Mouse (Mus musculus): ENCODE results near the gene Fam189a1. TPM values are rescaled to one million over a fixed set of nuclear protein-coding genes. Genes with fewer than 3 reads are reported as not detected.
A peak's percentile ranks its signal among the peaks of the same experiment; 100 is the strongest.

The Fam189a1 gene
- polyA plus RNA-seq, 1 experiment from 2014 or later, result 5.7 TPM

GRCm38 (mm10) chr7:65031741-65032140 lies 124.6 kb downstream of the Fam189a1 start:
- H3K27ac ChIP-seq (ENCODE audit: low read length), result no peak overlapping the region
- ATAC-seq, result no peak
- no peaks in the 10 kb centered on the region for H3K27me3 ChIP-seq (replicated peaks; ENCODE audit: control insufficient read depth, insufficient read depth, low read length)
- H3K36me3 ChIP-seq (ENCODE audit: control insufficient read depth, insufficient read depth), result no peaks in the 10 kb centered on the region
- H3K4me3 ChIP-seq (replicated peaks; ENCODE audit: low read length), result no peak overlapping the region
- H3K4me2 ChIP-seq (ENCODE audit: low read length), result no peak overlapping the region
- no peak overlapping the region for H3K9ac ChIP-seq (replicated peaks; ENCODE audit: low read depth, low read length)
- 25% methylated on average over 7 of the region's 7 CpGs for WGBS
- no peaks in the 10 kb centered on the region for H3K4me1 ChIP-seq (replicated peaks; ENCODE audit: control insufficient read depth, insufficient read depth, low read length)
- no peaks in the 10 kb centered on the region for H3K9me3 ChIP-seq (ENCODE audit: control insufficient read depth, low read length)

DNA sequence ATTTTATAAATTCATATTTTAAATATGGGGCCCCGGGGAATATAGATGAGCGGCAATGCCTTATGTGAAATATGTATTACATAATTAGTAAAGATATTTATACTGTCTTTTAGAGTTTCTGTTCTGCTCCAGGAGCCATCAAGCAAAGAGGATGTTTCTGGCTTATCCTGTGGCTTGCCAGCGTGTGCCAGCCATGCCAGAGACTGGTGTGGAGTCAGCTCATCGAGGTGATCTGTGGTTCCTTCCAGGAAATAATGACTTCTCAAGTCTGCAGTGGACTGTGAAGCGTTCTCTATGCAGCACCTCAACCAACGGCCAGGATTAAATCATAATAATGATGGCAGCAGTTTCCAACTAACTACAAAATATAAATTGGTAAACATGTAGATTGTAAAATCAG lies 125.2 kb downstream of the Fam189a1 start:
- no peak overlapping the region for H3K4me3 ChIP-seq (replicated peaks; ENCODE audit: low read length)
- no peak overlapping the region for H3K27ac ChIP-seq (ENCODE audit: low read length)
- no peaks in the 10 kb centered on the region for H3K4me1 ChIP-seq (replicated peaks; ENCODE audit: control insufficient read depth, insufficient read depth, low read length)
- H3K4me2 ChIP-seq (ENCODE audit: low read length), result no peak overlapping the region
- H3K9me3 ChIP-seq (ENCODE audit: control insufficient read depth, low read length), result no peaks in the 10 kb centered on the region
- WGBS, result 76% methylated on average over 6 of the region's 6 CpGs
- no peaks in the 10 kb centered on the region for H3K27me3 ChIP-seq (replicated peaks; ENCODE audit: control insufficient read depth, insufficient read depth, low read length)
- H3K9ac ChIP-seq (replicated peaks; ENCODE audit: low read depth, low read length), result no peak overlapping the region
- ATAC-seq, result no peak
- H3K36me3 ChIP-seq (ENCODE audit: control insufficient read depth, insufficient read depth), result no peaks in the 10 kb centered on the region

DNA sequence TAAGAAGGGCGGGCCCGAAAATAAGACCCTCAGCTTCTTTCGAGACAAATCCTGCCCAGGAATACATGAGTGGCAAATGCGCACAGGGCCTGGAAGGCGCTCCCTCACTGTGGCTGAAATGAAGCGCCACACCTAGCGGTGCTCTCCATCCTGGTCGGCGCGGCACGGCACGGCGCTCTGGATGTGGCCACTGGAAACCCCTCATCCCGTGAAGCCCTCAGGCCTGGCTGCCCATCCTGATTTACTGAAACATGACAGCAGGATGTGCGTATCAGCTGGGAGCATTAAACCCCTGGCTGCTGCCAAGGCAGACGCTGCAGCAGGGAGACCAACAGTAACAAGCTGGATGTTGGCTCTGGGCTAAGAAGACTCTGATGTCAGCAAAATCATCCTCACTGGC lies 126.4 kb downstream of the Fam189a1 start:
- no peaks in the 10 kb centered on the region for H3K27me3 ChIP-seq (replicated peaks; ENCODE audit: control insufficient read depth, insufficient read depth, low read length)
- H3K36me3 ChIP-seq (ENCODE audit: control insufficient read depth, insufficient read depth), result no peaks in the 10 kb centered on the region
- H3K27ac ChIP-seq (ENCODE audit: low read length), result no peak overlapping the region
- 86% methylated on average over 16 of the region's 16 CpGs for WGBS
- no peaks in the 10 kb centered on the region for H3K9me3 ChIP-seq (ENCODE audit: control insufficient read depth, low read length)
- no peak overlapping the region for H3K9ac ChIP-seq (replicated peaks; ENCODE audit: low read depth, low read length)
- H3K4me1 ChIP-seq (replicated peaks; ENCODE audit: control insufficient read depth, insufficient read depth, low read length), result no peaks in the 10 kb centered on the region
- H3K4me3 ChIP-seq (replicated peaks; ENCODE audit: low read length), result no peak overlapping the region
- ATAC-seq, result no peak
- no peak overlapping the region for H3K4me2 ChIP-seq (ENCODE audit: low read length)

GRCm38 (mm10) chr7:65021298-65021697 lies 135.1 kb downstream of the Fam189a1 start:
- no peak for ATAC-seq
- WGBS, result 60% methylated on average over 2 of the region's 2 CpGs

DNA sequence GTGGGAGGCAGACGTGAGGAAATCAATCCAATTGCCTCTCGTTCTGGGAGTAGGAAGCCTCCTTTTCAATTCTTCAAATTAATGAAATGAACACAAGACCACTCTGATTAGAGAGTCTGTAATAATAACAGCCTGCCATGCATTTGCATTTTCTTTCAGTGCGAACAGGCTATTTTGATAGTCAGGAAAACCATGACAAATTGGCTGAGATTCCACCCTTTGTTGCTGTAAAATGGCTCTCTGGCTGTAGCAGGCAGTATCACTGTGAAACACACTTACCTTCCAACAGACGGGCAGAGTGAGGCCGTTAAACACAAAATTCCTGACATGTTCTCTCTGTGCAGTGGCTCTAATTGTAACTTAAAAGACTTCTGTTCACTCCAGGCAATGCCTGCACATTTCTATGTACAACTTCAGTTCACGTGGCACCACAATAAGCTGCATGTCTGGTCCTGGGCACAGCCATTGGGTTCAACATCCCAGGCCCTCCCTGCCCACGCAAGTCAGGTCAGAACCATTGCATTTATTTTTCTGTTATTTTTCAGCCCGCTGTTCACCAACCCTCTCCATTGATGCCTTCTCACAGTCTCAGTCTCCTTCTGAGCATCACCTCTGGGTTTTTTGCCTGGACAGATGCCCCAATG lies 138.2 kb downstream of the Fam189a1 start:
- Histone ChIP-seq H3K4me1 (replicated peaks; ENCODE audit: control insufficient read depth, insufficient read depth, low read length) (peaks cover 13% of the 10 kb centered on the region), H3K4me2 (ENCODE audit: low read length) (no peak overlapping the region), H3K4me3 (replicated peaks; ENCODE audit: low read length) (no peak overlapping the region), H3K27me3 (replicated peaks; ENCODE audit: control insufficient read depth, insufficient read depth, low read length) (no peaks in the 10 kb centered on the region), H3K36me3 (ENCODE audit: control insufficient read depth, insufficient read depth) (no peaks in the 10 kb centered on the region), H3K9me3 (ENCODE audit: control insufficient read depth, low read length) (no peaks in the 10 kb centered on the region), H3K27ac (ENCODE audit: low read length) (peak overlapping the region; percentile 12; the same call in 1 of the 2 replicates), H3K9ac (replicated peaks; ENCODE audit: low read depth, low read length) (no peak overlapping the region)
- 26% methylated on average over 8 of the region's 8 CpGs for WGBS
- ATAC-seq, result peak; percentile 88

More at GRCm38 (mm10) chr7:65021298-65021697, 135.1 kb downstream of the Fam189a1 start:
- H3K4me2 ChIP-seq (ENCODE audit: low read length), result no peak overlapping the region
- no peaks in the 10 kb centered on the region for H3K9me3 ChIP-seq (ENCODE audit: control insufficient read depth, low read length)
- H3K27ac ChIP-seq (ENCODE audit: low read length), result no peak overlapping the region
- H3K4me1 ChIP-seq (replicated peaks; ENCODE audit: control insufficient read depth, insufficient read depth, low read length), result peaks cover 13% of the 10 kb centered on the region
- H3K4me3 ChIP-seq (replicated peaks; ENCODE audit: low read length), result no peak overlapping the region
- H3K36me3 ChIP-seq (ENCODE audit: control insufficient read depth, insufficient read depth), result no peaks in the 10 kb centered on the region
- no peak overlapping the region for H3K9ac ChIP-seq (replicated peaks; ENCODE audit: low read depth, low read length)
- H3K27me3 ChIP-seq (replicated peaks; ENCODE audit: control insufficient read depth, insufficient read depth, low read length), result no peaks in the 10 kb centered on the region

DNA sequence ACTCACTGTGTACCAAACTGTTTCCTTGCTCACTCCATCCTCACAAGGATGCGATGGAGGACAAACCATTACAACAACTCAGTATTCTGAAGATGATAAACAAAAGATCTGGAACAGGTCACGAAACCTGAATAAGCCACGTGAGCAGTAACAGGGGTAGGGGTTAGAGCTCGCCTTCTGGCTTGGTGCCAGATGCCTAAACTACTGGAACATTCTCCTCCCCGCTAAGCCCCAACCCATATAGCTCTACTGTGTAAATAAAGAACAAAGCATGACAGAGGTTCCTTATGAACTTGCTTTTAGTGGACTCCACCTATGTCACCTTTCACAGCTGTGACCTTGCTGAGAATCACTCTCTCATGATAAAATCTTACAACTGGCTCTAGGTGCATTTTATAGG lies 139.0 kb downstream of the Fam189a1 start:
- Histone ChIP-seq H3K27me3 (replicated peaks; ENCODE audit: control insufficient read depth, insufficient read depth, low read length) (no peaks in the 10 kb centered on the region), H3K4me2 (ENCODE audit: low read length) (no peak overlapping the region), H3K27ac (ENCODE audit: low read length) (no peak overlapping the region), H3K9me3 (ENCODE audit: control insufficient read depth, low read length) (no peaks in the 10 kb centered on the region), H3K4me3 (replicated peaks; ENCODE audit: low read length) (no peak overlapping the region), H3K4me1 (replicated peaks; ENCODE audit: control insufficient read depth, insufficient read depth, low read length) (peaks cover 13% of the 10 kb centered on the region), H3K9ac (replicated peaks; ENCODE audit: low read depth, low read length) (no peak overlapping the region), H3K36me3 (ENCODE audit: control insufficient read depth, insufficient read depth) (no peaks in the 10 kb centered on the region)
- WGBS, result 45% methylated on average over 5 of the region's 5 CpGs
- no peak for ATAC-seq

DNA sequence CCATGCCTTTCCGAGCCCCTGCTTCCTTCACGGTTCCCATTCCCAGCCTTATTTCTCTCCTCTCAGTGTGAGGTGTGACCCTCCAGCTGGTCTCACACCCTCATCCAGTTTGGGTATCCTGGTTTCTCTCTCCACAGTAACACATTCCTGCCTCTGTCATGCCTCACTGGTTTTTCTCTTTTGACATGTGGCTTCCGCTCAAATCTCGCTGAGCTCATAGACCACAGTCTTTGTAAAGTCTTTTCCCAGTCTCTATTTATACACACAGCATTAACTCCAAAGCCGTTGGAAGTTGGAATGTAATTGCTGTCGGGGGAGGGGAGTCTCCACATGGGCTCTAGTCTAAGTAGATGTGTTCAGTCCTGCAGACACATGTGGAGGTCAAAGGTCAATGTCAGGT lies 145.2 kb downstream of the Fam189a1 start:
- no peaks in the 10 kb centered on the region for H3K27me3 ChIP-seq (replicated peaks; ENCODE audit: control insufficient read depth, insufficient read depth, low read length)
- ATAC-seq, result peak; percentile 61; the same call in 1 of the 2 replicates
- 26% methylated on average over 6 of the region's 6 CpGs for WGBS

DNA sequence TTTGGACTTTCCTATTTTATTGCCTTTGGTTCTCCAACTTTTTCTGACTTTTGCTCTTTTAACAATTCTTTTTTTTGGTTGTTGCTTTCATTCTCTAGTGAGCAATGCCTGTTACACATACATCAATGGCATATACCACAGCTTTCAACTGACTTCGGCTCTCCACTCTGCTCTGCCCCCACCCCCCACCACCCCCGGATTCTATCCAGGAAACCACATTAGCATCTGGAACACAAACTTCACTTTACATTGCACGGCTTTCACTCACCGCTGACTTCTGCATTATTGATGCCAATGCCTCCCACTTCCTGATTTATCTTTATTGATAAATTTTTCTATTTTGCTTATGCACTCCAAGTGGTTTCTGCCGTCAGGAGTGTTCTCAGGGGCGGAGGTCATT lies 146.1 kb downstream of the Fam189a1 start:
- no peak overlapping the region for H3K27ac ChIP-seq (ENCODE audit: low read length)
- no peak overlapping the region for H3K9ac ChIP-seq (replicated peaks; ENCODE audit: low read depth, low read length)
- 76% methylated on average over 6 of the region's 6 CpGs for WGBS
- H3K4me3 ChIP-seq (replicated peaks; ENCODE audit: low read length), result no peak overlapping the region
- H3K4me1 ChIP-seq (replicated peaks; ENCODE audit: control insufficient read depth, insufficient read depth, low read length), result peaks cover 8% of the 10 kb centered on the region; the same call in 1 of the 2 replicates
- H3K4me2 ChIP-seq (ENCODE audit: low read length), result no peak overlapping the region
- no peaks in the 10 kb centered on the region for H3K27me3 ChIP-seq (replicated peaks; ENCODE audit: control insufficient read depth, insufficient read depth, low read length)
- ATAC-seq, result no peak
- H3K36me3 ChIP-seq (ENCODE audit: control insufficient read depth, insufficient read depth), result no peaks in the 10 kb centered on the region
- no peaks in the 10 kb centered on the region for H3K9me3 ChIP-seq (ENCODE audit: control insufficient read depth, low read length)

More for the DNA sequence above, 145.2 kb downstream of the Fam189a1 start:
- Histone ChIP-seq H3K4me1 (replicated peaks; ENCODE audit: control insufficient read depth, insufficient read depth, low read length) (peaks cover 4% of the 10 kb centered on the region; the same call in 1 of the 2 replicates), H3K36me3 (ENCODE audit: control insufficient read depth, insufficient read depth) (no peaks in the 10 kb centered on the region), H3K9ac (replicated peaks; ENCODE audit: low read depth, low read length) (no peak overlapping the region), H3K27ac (ENCODE audit: low read length) (no peak overlapping the region), H3K9me3 (ENCODE audit: control insufficient read depth, low read length) (no peaks in the 10 kb centered on the region), H3K4me2 (ENCODE audit: low read length) (no peak overlapping the region), H3K4me3 (replicated peaks; ENCODE audit: low read length) (no peak overlapping the region)

GRCm38 (mm10) chr7:65005731-65006130 lies 150.6 kb downstream of the Fam189a1 start:
- Histone ChIP-seq H3K4me3 (replicated peaks; ENCODE audit: low read length) (no peak overlapping the region), H3K9ac (replicated peaks; ENCODE audit: low read depth, low read length) (no peak overlapping the region), H3K36me3 (ENCODE audit: control insufficient read depth, insufficient read depth) (no peaks in the 10 kb centered on the region), H3K4me2 (ENCODE audit: low read length) (no peak overlapping the region), H3K27me3 (replicated peaks; ENCODE audit: control insufficient read depth, insufficient read depth, low read length) (no peaks in the 10 kb centered on the region), H3K9me3 (ENCODE audit: control insufficient read depth, low read length) (no peaks in the 10 kb centered on the region), H3K27ac (ENCODE audit: low read length) (no peak overlapping the region), H3K4me1 (replicated peaks; ENCODE audit: control insufficient read depth, insufficient read depth, low read length) (peaks cover 4% of the 10 kb centered on the region; the same call in 1 of the 2 replicates)
- ATAC-seq, result no peak; the same call in 1 of the 2 replicates
- 22% methylated on average over 2 of the region's 2 CpGs for WGBS

Measured in forebrain, embryonic 16.5 days (tissue).